Mouse (Mus musculus) urinary bladder, postnatal 4 days (tissue): ENCODE measurements at regions not wholly inside any gene's neighbourhood (a gene's known extent, or its start where the extent isn't known, plus 50 kb on each side); places are given as distances from the start of the nearest gene placed in this dataset.
"Not testable (repeated sequence)": the region's sequence is repeated elsewhere in the genome, so short reads cannot be mapped to it uniquely, and the experiment has no call there.

ENCODE experiments used
- DNase-seq, 2 experiments: peaks; one replicate each; pipeline ENCODE4 v3.0.0; 2021 to 2022; ENCODE audit warnings: low spot score in 2 of 2

DNA sequence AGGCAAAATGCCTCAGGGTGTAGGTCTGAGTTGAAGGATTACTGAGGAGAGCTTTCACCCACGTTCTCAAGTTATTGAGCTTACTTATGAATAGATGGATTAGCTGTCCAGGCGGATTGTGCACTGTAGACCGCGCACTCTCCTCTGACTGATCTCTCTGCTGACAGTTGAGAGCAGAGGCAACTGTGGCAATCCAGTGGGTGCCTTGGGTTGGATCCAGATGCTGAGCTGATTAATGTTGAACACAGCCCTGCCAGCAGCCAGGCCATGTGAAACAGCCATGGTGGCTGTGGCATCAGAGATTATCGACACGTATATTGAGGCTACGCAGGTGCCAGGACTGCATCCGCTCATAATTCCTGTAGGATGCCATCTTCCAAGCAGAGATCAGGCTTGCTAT, 53.6 kb downstream of the Gm10320 start:
- DNase-seq: no peak

DNA sequence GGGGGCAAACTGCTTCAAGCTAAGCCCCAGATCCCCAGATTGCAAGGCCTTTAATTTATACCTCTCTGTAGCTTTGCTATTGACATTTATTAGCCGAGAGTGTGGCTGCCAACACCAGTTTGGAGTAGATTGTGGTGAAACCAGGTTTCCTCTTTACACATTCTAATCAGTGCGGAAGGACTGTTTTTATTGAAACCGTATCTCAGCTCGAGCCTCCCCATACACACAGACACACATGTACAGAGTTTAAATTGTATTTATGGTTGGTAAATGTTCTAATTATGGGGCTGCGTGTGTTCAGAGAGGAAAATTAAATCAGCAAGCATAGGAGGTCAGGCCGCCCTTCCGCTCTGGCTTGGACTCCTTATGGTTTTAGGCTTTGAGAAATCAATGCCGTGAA, 54.8 kb downstream of the Gm10320 start:
- peak in 1 of 2 experiments; percentile 26 for DNase-seq

DNA sequence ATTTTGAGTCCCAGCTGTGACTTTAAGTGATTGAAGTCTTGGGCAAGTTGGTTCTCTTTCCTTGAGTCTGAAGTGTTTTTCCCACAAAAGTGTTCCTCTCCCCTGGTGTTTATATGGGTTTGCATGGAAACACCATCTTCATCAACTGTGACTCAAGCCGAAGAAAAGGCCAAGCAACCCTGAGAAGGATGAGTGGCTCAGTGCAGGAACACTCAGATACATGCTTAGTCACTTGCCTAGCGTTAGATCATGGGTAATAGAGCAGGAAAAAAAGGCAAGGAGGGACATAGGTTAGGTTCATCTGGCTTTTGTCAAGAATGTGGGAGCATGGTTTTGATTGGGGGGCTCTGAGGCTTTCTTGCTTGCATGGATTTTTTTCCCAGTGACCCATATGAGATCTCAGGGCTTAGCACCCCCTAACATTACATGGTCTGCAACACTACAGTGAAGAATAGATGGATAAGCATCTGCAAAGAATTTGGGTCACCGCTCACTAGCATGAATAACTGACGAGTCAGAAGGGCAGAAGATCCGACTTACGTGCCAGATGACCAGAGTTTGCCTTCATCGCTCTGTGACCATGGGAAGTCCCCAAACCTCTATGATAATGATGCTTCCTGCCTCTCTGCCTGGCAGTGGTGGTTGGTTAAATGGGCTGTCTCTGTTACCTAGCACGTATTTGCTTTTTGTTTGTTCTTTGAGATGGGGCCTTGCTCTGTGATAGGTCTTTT, 56.4 kb downstream of the Gm10320 start:
- peak in 1 of 2 experiments; percentile 12 for DNase-seq

DNA sequence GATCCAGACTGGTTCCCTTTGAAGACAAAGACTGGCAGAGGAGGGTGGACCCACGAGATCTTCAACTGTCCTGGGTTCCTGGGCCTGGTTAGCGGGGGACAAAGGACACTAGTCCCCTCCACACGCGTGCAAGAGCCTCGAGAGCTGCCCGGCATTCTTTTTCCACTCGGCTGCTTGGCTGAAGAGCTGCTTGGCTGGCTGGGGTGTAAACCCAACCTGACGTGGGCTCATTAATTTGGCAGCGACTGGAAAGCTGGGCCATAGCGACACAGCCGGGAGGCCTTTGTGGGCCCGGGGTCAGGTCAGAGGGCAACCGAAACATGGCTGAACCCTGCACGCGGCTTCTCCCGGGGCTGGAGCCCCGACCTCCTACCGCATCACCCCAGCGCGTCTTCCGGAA, 62.0 kb downstream of the Gm10320 start:
- no peak for DNase-seq

DNA sequence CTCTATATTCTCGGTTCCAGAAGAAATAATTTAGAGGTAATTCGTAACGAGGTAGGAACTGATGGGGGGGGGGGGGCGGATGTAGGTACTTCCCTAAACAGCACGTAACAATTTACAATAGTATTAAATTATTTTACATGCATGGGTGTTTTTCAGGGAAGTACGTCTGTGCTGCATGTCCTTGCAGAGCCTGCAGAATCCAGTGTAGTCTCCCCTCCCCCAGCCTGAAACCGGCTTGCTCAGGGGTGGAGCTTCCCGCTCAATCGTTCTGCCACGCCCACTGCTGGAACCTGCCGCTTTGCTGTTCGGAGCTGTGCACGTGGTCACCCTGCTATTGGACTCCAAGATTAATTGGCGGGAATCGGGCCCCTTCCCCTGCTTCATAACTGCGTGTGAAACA, 64.1 kb downstream of the Gm10320 start:
- not testable (repeated sequence) for DNase-seq

DNA sequence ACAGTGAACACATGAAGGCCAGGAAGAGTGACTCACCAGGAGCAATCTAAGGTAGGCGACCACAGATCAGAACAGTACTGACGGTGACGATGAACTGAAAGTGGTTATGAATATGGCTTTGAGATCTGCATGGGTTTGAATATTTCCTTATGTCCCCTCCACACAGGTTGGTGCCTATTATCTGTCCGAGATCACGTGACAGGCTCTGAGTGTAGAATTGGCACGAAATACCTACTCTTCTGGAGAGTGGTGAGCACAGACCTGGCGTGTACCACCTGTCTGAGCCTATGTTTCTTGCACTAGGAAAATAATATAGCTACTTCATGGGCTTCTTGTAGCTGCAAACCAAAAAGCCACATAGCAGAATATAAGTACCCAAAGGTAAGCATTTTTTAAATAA, 66.8 kb downstream of the Gm10320 start:
- no peak for DNase-seq

DNA sequence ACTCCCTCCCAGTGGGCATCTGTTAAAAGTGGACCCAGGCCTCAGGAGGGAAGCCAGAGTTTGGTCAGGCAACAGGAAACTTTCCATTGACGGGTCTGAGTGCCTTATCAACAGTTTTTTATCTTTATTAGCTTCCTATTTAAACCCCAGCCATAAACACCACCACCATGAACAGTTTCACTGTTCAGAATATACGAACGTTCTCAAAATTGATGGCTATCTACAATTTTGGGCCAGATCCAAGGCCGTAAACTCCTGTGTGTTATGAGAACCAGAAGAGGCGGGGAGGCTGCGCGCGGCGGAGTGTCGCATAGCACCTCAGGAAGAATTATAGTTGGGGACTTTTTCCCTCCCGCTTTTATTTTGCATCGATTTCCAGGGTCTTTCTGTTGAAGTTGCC, 67.8 kb downstream of the Gm10320 start:
- no peak for DNase-seq

DNA sequence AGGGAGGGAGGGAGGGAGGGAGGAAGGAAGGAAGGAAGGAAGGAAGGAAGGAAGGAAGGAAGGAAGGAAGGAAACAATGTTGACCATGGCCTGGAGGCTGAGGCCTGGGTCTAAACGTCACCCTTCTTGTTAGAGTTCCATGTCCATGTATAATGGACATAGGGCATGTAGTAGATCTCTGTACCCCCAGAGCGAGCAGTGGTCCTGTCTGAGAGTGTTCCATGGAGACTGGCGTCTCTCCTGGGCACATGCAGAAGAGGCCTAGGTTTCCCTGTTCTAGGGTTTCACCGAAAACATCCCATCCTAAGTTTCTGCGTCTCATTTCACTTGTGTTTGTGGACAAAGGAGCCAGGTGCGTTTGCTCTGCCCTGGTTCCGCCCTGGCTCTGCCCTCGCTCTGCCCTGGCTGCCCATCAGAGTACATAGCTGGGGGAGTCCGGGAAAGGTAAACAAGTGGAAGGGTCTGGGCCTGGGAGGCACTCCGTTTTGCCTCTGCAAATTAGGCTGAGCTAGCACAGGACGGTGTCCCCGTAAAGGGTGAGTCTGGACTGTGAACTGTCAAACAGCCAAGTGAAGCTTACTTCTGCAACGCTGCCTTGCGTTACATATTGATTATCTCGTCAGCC, 66.5 kb downstream of the Foxd1 start:
- no peak for DNase-seq

DNA sequence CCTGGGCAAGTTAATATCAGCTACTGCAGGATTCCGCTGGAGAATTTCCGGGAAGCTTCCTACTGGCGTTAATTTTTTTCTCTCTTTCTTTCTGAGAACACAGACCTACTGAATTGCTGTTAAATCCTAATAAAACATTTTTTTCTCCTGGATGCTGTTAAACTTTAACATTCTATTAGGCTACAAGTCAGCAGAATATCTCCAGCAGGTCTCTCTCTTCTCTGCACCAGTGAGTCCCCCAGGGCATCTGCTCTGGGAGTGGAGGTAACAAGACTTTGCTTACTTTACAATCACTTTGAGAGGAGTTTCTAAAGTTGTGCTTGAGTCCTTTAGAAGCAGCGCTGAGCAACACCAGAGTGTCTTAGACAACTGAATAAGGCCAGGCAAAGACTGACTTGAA, 63.7 kb downstream of the Foxd1 start:
- DNase-seq: no peak

DNA sequence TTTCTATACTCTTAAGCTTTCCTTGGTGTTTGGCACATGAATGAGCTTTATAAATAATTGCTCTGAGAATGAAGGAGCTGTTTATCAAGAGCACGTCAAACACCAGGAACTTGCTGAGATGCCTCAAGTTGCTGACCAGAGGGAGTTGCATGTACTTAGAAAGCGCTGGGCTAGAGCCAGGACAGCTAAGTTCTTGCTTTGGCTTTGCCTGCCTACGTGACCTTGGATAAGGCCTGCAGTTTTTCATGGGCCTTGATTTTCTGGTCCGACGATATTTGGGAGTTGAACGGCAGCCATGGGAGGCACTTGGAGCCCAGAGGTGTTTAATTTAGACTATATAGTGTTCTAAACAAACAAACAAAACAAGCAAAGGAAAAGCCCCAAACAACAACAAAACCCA, 62.4 kb downstream of the Foxd1 start:
- DNase-seq: no peak

DNA sequence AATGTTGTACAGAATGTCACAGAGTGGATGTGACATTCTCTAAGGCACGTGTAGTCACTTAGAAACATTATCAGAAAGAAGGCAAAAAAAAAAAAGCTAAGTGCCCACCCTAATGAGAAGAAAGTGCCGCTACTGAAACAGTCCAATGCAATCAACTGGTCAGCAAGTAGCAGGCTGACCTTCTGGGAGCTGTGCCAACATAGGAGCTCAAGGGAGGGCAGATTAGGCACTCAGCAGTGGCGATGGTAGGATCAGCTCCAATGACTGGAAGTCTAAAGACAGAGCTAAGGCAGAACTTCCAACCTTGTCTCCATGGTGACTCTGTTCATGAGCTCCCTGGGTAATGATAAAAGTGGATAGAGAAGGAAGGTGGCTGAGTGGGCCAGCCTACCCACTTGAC, 60.8 kb downstream of the Foxd1 start:
- no peak for DNase-seq

DNA sequence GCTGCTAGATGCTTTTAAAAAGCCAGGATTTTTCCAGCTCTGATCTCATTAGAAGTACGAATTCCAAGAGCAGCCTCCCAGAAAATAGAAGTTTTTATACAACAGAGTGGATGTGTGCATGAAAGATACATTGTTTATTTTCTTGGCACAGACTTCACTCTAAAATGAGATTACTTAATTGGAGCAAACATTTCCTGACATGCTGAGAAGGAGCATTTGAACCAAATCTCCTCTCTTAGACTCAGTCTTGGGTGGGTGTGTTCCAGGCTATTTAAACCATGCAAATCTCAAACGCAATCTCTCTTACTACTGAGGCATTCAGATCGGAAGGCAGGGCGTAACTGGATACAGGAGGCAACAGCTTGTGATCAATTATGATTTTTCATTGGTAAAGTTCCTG, 59.2 kb downstream of the Foxd1 start:
- no peak for DNase-seq
